Mouse (Mus musculus) neural tube, embryonic 11.5 days (tissue): ENCODE measurements around the gene Gpx1. TPM values are rescaled to one million over a fixed set of nuclear protein-coding genes. Genes with fewer than 3 reads are reported as not detected.

Experiments
- ATAC-seq: fragments of 200-750 bp; cut with Nextera tagmentation; 2 replicates; pipeline ENCODE4 v1.8.0; 2017; ENCODE audit warnings: moderate number of reproducible peaks, mild to moderate bottlenecking, moderate TSS enrichment, moderate library complexity; ENCODE audit not compliant: insufficient read depth, low FRiP score, low TSS enrichment
- DNase-seq: peaks from one replicate; pipeline ENCODE4 v3.0.0-alpha.2; 2015; ENCODE audit warnings: low spot score
- H3K27ac ChIP-seq: fragments of 300-500 bp; sonication (generic); 2 replicates; pipeline ENCODE4 v1.5.1; 2014; ENCODE audit warnings: low read depth, mild to moderate bottlenecking, low read length
- H3K27me3 ChIP-seq: fragments of 300-500 bp; sonication (generic); 2 replicates; pipeline ENCODE4 v1.6.1; 2014; ENCODE audit warnings: mild to moderate bottlenecking, low read length, mixed read lengths; ENCODE audit not compliant: control insufficient read depth, insufficient read depth
- H3K36me3 ChIP-seq: fragments of 300-500 bp; sonication (generic); 2 replicates; pipeline ENCODE4 v1.6.1; 2014; ENCODE audit warnings: mild to moderate bottlenecking, low read length, moderate library complexity, mixed read lengths; ENCODE audit not compliant: control insufficient read depth, insufficient read depth
- H3K4me1 ChIP-seq: fragments of 300-500 bp; sonication (generic); 2 replicates; pipeline ENCODE4 v1.6.1; 2014; ENCODE audit warnings: low read length, mixed read lengths; ENCODE audit not compliant: control insufficient read depth, insufficient read depth
- H3K4me2 ChIP-seq: fragments of 300-500 bp; sonication (generic); 2 replicates; pipeline ENCODE4 v1.6.1; 2014; ENCODE audit warnings: low read depth, mild to moderate bottlenecking, moderate library complexity
- H3K4me3 ChIP-seq: fragments of 300-500 bp; sonication (generic); 2 replicates; pipeline ENCODE4 v1.5.1; 2014; ENCODE audit warnings: low read depth, low read length
- H3K9ac ChIP-seq: fragments of 300-500 bp; sonication (generic); 2 replicates; pipeline ENCODE4 v1.6.1; 2014; ENCODE audit warnings: mild to moderate bottlenecking, low read length
- H3K9me3 ChIP-seq: fragments of 300-500 bp; sonication (generic); 2 replicates; pipeline ENCODE4 v1.6.1; 2016; ENCODE audit warnings: low read length; ENCODE audit not compliant: control insufficient read depth
- WGBS: fragments of 180-500 bp; shearing (Covaris S2); extraction: QIAGEN DNeasy Blood & Tissue Kit; methylation state at CpG from one replicate; pipeline ENCODE4 v1.1.7; 2014; 5-methylcytosine and 5-hydroxymethylcytosine counted together
- polyA plus RNA-seq: library from polyadenylated mRNA; unstranded; fragments of >200 nt; fragmentation: Nextera tagmentation; extraction: Ambion mirVana; gene quantifications from 2 replicates; pipeline ENCODE4 v1.2.1, GENCODE M21; 2014

Gene Gpx1
- polyA plus RNA-seq, 1 experiment from 2014 or later, result 700 TPM

- ATAC-seq, result no peak
- Histone ChIP-seq H3K27ac (no peak overlapping the region), H3K4me2 (no peak overlapping the region), H3K4me3 (no peak overlapping the region), H3K27me3 (no peaks in the 10 kb centered on the region), H3K9ac (no peak overlapping the region), H3K9me3 (no peaks in the 10 kb centered on the region), H3K36me3 (peaks cover 26% of the 10 kb centered on the region), H3K4me1 (no peaks in the 10 kb centered on the region)
- DNase-seq, result no peak
- 90% methylated on average over 5 of the region's 5 CpGs for WGBS
Measured at GRCm38 (mm10) chr9:108378736-108379135, 40.0 kb downstream of the Gpx1 start.

GRCm38 (mm10) chr9:108379294-108379693 is 40.6 kb downstream of the Gpx1 start:
- Histone ChIP-seq H3K9me3 (no peaks in the 10 kb centered on the region), H3K4me1 (no peaks in the 10 kb centered on the region), H3K9ac (no peak overlapping the region), H3K4me2 (no peak overlapping the region), H3K36me3 (peaks cover 29% of the 10 kb centered on the region), H3K4me3 (no peak overlapping the region), H3K27ac (no peak overlapping the region), H3K27me3 (no peaks in the 10 kb centered on the region)
- ATAC-seq (no peak), DNase-seq (no peak)
- WGBS, result 97% methylated on average over 4 of the region's 4 CpGs

- Histone ChIP-seq H3K4me2 (no peak overlapping the region), H3K27me3 (no peaks in the 10 kb centered on the region), H3K4me3 (no peak overlapping the region), H3K27ac (no peak overlapping the region), H3K4me1 (no peaks in the 10 kb centered on the region), H3K36me3 (peaks cover 31% of the 10 kb centered on the region), H3K9me3 (no peaks in the 10 kb centered on the region), H3K9ac (no peak overlapping the region)
- WGBS, result 98% methylated on average over 9 of the region's 9 CpGs
- ATAC-seq (no peak), DNase-seq (no peak)
Measured at GRCm38 (mm10) chr9:108381382-108381781, 42.7 kb downstream of the Gpx1 start.

GRCm38 (mm10) chr9:108385006-108385405 is 46.3 kb downstream of the Gpx1 start:
- no peaks in the 10 kb centered on the region for H3K9me3 ChIP-seq
- no peak overlapping the region for H3K9ac ChIP-seq
- H3K27me3 ChIP-seq, result no peaks in the 10 kb centered on the region
- H3K4me1 ChIP-seq, result no peaks in the 10 kb centered on the region
- H3K36me3 ChIP-seq, result peaks cover 36% of the 10 kb centered on the region
- DNase-seq, result no peak
- H3K4me3 ChIP-seq, result no peak overlapping the region
- no peak overlapping the region for H3K27ac ChIP-seq
- 83% methylated on average over 7 of the region's 7 CpGs for WGBS
- no peak for ATAC-seq
- no peak overlapping the region for H3K4me2 ChIP-seq

- H3K27ac ChIP-seq, result no peak overlapping the region
- H3K27me3 ChIP-seq, result no peaks in the 10 kb centered on the region
- peaks cover 35% of the 10 kb centered on the region for H3K36me3 ChIP-seq
- H3K9me3 ChIP-seq, result no peaks in the 10 kb centered on the region
- H3K9ac ChIP-seq, result no peak overlapping the region
- no peaks in the 10 kb centered on the region for H3K4me1 ChIP-seq
- no peak overlapping the region for H3K4me3 ChIP-seq
- 92% methylated on average over 4 of the region's 4 CpGs for WGBS
- DNase-seq (no peak), ATAC-seq (no peak)
- H3K4me2 ChIP-seq, result no peak overlapping the region
Measured at GRCm38 (mm10) chr9:108386816-108387215, 48.1 kb downstream of the Gpx1 start.

- WGBS, result 89% methylated on average over 10 of the region's 10 CpGs
- Histone ChIP-seq H3K4me3 (no peak overlapping the region), H3K9ac (no peak overlapping the region), H3K27me3 (no peaks in the 10 kb centered on the region), H3K9me3 (no peaks in the 10 kb centered on the region), H3K4me1 (no peaks in the 10 kb centered on the region), H3K4me2 (no peak overlapping the region), H3K36me3 (peaks cover 36% of the 10 kb centered on the region), H3K27ac (no peak overlapping the region)
- no peak for ATAC-seq
- no peak for DNase-seq
Measured at GRCm38 (mm10) chr9:108388601-108389000, 49.9 kb downstream of the Gpx1 start.

GRCm38 (mm10) chr9:108389220-108389619 is 50.5 kb downstream of the Gpx1 start:
- Histone ChIP-seq H3K4me2 (no peak overlapping the region), H3K27ac (no peak overlapping the region), H3K9ac (no peak overlapping the region), H3K9me3 (no peaks in the 10 kb centered on the region), H3K4me1 (no peaks in the 10 kb centered on the region), H3K27me3 (no peaks in the 10 kb centered on the region), H3K36me3 (peaks cover 30% of the 10 kb centered on the region), H3K4me3 (no peak overlapping the region)
- DNase-seq (no peak), ATAC-seq (no peak)
- 91% methylated on average over 6 of the region's 6 CpGs for WGBS

Other genes starting within 250 kb of the Gpx1 start
- 54.3 and 62.7 TPM in 2 replicates for gene Apeh, start 244.3 kb upstream of the Gpx1 start, polyA plus RNA-seq
- gene Bsn, start 148.5 kb upstream of the Gpx1 start, polyA plus RNA-seq, result 3.0 and 4.3 TPM in 2 replicates
- 62.4 and 65.9 TPM in 2 replicates for gene Dag1, start 74.9 kb upstream of the Gpx1 start, polyA plus RNA-seq
- gene Nicn1, start 48.5 kb upstream of the Gpx1 start, polyA plus RNA-seq, result 63.8 and 65.1 TPM in 2 replicates
- gene Amt, start 42.0 kb upstream of the Gpx1 start, polyA plus RNA-seq, result 18.8 and 18.9 TPM in 2 replicates
- 236 and 274 TPM in 2 replicates for gene Rhoa, start 32.8 kb upstream of the Gpx1 start, polyA plus RNA-seq
- 30.8 and 31.4 TPM in 2 replicates for gene Tcta, start 32.7 kb upstream of the Gpx1 start, polyA plus RNA-seq
- gene Usp4, start 8.9 kb downstream of the Gpx1 start, polyA plus RNA-seq, result 141 and 145 TPM in 2 replicates
- 0.84 and 1.3 TPM in 2 replicates for gene 1700102P08Rik, start 53.9 kb downstream of the Gpx1 start, polyA plus RNA-seq
- 0.62 and 0.77 TPM in 2 replicates for gene Ccdc36, start 89.6 kb downstream of the Gpx1 start, polyA plus RNA-seq
- gene BC048562, start 97.6 kb downstream of the Gpx1 start, polyA plus RNA-seq, result not detected in 2 replicates
- 50.2 and 58.2 TPM in 2 replicates for gene Ccdc71, start 121.6 kb downstream of the Gpx1 start, polyA plus RNA-seq
- 25.4 and 28.9 TPM in 2 replicates for gene Klhdc8b, start 122.7 kb downstream of the Gpx1 start, polyA plus RNA-seq
- gene Lamb2, start 140.8 kb downstream of the Gpx1 start, polyA plus RNA-seq, result 17.2 and 18.1 TPM in 2 replicates
- 73.8 and 79.9 TPM in 2 replicates for gene Usp19, start 151.7 kb downstream of the Gpx1 start, polyA plus RNA-seq
- 120 and 129 TPM in 2 replicates for gene Qars, start 168.8 kb downstream of the Gpx1 start, polyA plus RNA-seq
- 164 and 169 TPM in 2 replicates for gene Qrich1, start 177.9 kb downstream of the Gpx1 start, polyA plus RNA-seq
- 179 and 189 TPM in 2 replicates for gene Impdh2, start 221.4 kb downstream of the Gpx1 start, polyA plus RNA-seq
- 52.1 and 58.2 TPM in 2 replicates for gene Ndufaf3, start 228.5 kb downstream of the Gpx1 start, polyA plus RNA-seq
- 173 and 190 TPM in 2 replicates for gene Dalrd3, start 231.0 kb downstream of the Gpx1 start, polyA plus RNA-seq
- gene Wdr6, start 239.8 kb downstream of the Gpx1 start, polyA plus RNA-seq, result 166 and 179 TPM in 2 replicates